Mouse (Mus musculus) right cerebral cortex, postnatal 36 days (tissue): Measurements from ENCODE around the gene Igdcc3.
"Not testable (repeated sequence)": the region's sequence is repeated elsewhere in the genome, so short reads cannot be mapped to it uniquely, and the experiment has no call there.

ENCODE experiments used
- DNase-seq, 2 experiments: peaks; one replicate each; pipeline ENCODE4 v3.0.0; 2022; ENCODE audit warnings: low spot score in 2 of 2, mixed read lengths in 1 of 2

Igdcc3 gene

DNA sequence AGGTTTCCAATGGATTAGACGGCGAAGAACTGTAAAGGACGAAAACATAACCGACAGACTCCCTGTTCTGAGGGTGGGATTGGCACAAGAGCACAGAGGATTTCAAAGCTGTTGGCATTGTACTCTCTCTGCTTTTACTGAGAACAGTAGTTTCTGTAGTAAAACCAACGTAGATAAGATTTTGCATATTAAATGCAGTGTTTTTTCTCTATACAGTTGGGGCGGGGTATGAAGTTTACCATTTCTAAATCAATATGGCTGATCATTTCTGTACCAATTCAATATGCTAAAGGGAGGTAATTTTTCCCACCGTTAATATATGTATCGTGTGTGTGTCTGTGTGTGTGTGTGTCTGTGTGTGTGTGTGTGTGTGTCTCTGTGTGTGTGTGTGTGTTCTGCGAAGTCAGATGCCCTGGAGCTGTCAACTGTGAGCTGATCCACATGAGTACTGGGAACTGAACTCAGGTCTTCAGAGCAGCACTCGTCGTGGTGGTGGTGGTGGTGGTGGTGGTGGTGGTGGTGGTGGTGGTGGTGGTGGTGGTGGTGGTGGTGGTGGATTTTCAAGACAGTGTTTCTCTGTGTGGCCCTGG lies 61.3 kb downstream of the Igdcc3 start:
- DNase-seq = no peak

DNA sequence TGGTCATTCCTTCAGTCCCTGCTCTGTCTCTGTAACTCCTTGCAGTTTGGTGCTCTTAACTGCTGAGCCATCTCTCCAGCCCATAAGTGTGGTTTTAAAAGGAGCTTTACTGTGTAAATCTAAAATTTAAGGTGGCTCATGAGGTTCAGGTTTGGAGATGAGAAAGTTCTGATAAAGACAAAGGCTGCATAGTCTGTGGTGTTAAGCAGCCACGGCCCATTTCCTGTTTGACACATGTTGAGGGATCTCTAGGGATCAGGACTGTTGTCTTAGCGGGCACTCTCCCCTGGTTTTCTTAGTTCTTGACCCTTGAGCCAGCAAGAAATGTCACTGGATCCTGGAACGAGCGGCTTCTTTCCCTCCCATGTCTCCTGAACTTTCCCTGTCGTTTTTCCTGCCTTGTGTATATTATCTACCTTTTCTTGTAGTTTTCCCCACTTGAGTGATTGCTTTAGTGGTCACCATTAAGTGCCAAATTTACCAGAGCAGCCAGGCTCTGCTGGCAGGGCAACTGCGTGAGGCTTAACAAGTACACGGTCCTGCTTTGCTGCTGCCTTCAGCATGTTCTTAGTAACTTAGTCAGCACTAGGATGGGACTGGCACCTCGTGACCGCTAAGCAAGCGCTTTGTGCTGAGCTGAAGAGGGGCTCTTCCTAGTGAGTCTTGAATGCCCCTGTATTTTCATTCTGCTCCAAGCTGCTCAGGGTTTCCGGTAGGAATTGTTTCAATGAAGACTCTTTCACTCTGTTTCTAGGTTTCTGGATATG lies 64.2 kb downstream of the Igdcc3 start:
- DNase-seq = no peak

DNA sequence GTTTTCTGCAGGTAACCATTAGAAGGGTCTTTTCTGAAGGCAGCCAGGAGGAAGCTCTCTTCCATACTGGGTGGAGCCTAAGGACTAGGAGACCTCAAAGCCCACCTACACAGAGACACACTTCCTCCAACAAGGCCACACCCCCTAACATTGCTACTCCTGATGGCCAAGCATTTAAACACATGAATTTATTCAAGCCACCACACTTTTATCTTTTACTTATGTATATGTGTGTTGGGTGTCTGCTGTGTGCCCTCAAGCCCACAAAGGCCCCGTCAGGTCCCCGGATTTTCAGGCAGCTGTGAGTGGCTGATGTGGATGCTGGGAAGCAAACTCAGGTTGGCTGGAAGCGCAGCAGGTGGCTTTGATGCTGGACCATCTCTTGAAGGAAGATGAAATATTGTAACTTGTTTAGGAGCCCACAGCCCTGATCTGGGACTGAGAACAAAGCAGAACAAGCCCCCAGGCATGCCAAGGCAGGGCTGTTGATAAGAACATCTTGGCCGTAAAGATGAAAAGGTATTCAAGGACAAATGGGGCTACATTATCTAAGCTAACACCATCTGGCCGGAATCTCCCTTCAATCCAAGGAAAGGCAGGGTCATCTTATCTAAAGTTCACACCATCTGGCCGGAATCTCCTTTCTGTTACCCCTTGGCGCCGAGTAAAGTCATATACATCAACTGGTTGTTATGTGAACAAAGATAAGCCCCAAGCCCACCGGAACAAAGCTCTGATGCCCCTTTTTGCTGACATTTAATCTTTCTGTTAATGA lies 66.2 kb downstream of the Igdcc3 start:
- not testable (repeated sequence) for DNase-seq

DNA sequence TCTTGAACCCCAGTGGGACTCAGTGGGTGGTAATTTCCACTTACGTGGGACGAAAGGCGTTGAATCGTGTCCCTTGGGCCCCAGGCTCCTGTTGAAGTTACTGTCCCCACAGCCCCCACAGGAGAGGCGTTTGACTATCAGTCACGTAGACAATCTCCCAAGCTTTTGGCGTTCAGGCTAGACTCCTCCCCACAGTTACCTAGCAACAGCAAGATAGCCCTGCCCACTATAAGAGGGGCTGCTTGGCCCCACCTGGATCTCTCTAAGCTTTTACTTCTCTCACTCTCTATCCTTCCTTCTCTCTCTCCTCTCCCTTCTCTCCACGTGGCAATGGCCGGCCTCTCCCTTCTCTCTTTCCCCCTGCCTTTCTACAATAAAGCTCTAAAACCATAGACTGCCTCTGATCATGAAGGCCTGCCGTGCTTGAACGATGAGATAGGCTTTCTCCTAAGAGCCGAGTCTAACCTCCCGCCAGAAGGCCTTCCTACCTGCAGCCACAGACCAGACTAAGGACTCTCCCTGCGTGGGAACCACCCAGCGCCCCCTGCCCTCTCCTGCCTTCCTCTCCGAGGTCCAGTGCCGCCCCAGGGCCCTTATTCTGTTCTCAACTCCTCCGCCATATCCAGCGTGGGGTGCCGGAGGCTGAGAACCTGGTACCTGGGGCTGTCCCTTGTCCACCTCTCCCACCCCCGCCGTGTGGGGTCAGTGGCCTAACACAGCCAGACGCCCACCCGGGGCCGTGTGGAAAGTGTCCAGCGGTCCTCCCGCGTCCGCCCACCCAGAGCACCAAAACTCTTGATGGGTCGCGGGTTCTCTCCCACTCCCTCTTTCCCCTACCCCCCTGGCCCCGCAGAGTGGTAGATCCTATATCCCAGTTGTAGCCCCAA lies 67.5 kb downstream of the Igdcc3 start:
- DNase-seq = no peak

DNA sequence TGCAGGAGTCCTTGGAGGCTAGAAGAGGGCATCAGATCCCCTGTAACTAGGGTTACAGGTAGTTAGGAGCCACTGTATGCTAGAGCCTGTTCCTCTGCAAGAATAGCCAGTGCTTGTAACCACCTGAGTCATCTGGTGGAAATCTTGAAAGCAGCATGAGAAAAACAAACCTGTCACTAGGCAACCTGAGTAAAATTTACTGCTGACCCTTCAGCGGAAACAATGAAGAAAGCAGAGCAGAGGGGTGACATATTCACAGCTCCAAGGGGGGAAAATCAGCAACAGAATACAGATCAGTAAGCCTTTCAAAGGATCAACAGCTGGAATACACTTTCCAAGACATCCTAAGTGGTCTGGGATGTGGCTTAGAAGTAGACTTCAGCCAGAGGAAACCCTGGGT lies 70.6 kb downstream of the Igdcc3 start:
- DNase-seq = no peak

DNA sequence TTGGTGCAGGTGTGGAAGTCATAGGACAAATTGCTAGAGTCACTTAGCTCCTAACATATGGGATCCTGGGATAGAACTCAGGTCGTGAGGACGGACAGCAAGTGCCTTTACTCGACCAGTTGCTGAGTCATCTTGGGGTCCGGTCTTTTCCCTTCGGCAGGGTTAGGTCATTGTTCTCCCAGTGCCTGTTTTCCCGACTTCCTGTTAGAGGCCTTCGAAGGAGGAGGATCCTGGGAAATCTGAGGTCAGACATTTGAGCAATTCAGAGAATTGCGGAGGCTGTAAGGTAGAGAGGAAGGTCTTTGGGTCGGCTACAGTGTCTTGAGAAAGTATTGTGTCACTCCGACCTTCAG lies 73.4 kb downstream of the Igdcc3 start:
- DNase-seq = no peak

DNA sequence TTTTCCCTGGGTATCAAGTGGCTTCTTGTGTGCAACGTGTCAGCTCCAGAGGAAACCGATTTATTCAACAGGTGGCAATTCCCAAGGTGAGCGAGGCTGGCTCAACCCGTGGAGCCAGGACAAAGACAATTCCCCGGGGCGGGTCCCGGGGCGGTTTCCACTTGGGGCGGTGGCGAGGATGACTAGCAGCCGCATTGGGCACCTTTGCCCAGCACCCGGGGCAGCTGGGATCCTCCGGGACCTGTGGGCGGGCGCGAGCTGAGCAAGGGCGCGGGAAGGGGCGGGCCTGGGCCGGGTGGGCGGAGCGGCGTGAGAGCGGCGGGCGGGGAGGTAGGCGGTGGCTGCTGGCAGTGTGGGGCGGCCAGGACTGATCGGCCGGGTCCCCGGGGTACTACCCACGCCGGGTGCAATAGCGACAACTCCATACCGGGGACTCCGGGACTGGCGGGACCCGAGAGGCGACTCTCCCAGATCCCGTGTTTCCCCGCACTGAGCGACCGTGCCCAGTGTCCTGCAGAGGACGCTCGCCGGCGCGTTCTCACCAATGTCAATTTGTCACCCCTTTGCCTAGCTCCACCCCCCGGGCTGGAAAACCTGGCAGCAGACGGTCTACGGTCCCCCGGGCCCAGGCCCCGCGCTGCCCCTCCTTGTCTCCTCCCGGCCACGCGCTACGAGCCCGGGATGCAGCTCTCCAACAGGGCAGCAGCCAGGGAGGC lies 73.9 kb downstream of the Igdcc3 start:
- peak; percentile 66 to 67 for DNase-seq

DNA sequence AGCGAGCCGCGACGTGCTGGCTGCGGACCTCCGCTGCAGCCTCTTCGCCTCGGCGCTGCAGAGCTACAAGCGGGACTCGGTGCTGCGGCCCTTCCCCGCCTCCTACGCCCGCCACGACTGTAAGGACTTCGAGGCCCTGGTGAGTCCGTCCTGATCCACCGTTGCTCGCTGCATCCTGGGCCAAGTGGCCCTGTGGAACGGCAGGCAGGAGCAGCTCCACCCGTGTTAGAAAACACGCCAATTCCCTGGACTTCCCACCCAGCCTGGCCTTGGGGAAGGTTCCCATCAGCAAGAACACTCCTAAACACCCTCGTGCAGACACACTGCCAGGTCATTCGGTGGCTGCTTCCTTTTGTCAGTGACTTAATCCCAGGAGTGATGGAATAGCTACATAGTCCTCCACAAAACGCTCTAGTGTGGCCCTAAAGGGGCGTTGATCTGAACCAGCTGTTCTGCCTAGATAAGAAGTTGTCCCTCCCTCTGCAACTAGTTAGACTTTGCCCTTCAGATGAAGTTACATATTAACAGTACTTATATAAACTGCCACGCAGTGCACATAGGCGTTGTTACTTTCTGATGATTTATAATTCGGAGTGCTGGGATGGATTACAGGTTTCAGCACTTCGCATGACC lies 74.6 kb downstream of the Igdcc3 start:
- DNase-seq = peak in 1 of 2 experiments; percentile 41

DNA sequence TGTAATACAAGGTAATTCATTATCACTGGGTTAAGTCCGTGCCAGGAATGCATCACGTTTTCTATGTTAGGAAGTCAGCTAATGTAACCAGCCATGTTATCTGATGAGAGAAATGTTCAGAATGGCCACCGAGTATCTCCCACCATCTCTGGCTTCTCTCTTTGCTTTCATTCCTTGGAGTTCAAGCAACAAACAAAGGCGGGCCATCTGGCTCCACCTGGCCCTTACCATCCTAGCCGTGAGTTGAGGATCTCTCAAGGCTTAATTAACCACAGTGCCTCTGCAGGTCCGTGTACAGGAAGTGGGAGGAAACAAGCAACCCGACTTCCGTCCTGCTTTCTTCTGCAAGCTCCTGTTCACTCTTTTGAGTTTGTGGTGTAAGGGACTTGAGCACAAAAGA lies 76.0 kb downstream of the Igdcc3 start:
- no peak for DNase-seq

DNA sequence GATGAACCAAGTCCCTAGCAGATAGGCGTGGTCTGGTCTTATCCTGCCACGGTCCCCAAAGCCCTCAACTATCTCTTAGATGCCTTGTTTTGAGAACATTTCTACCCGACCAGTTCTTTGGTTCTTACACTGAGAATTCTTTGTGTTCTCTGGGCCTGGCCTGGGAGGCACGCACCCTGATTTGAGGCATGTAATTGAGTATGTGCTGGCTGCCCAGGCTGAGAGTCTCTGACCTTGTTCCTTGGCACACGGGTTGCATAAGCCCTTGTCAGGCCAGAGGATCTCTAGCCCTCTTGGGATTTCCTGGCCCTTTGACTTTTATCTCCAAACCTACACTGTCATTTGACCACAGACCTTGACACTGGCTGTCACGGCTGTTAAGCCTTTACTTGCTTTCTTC lies 76.7 kb downstream of the Igdcc3 start:
- no peak for DNase-seq

DNA sequence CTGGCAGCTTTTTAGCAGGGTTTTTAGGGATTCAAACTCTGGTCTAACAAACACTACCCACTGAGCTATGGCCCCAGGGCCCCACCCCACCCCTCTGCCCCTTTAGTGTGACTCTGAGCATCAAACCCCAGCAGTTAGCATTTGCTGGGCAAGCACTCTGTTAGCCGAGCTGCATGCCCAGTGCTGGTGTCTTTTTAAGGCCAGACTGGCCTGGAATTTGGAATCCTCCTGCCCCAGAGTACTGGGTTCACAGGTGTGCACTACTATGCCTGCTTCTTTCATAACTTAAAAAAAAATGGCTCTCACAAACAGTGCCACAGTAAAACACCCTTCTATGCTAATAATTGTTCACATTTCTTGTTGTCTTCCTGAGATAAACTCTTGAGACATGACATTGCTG lies 77.9 kb downstream of the Igdcc3 start:
- DNase-seq = no peak

DNA sequence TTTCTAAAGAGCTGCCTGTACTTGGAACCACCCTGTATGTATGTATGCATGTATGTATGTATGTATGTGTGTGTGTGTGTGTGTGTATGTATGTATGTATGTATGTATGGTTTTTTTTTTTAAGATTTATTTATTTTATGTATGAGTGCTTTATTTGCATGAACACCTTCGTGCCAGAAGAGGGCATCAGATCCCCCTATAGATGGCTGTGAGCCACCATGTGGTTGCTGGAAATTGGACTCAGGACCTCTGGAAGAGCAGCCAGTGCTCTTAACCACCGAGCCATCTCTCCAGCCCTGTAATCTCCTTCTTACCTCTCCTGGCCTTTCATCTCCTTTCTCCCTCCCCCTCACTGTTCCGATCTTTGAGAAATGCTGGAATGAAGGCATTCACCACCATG lies 79.4 kb downstream of the Igdcc3 start:
- not testable (repeated sequence) for DNase-seq

DNA sequence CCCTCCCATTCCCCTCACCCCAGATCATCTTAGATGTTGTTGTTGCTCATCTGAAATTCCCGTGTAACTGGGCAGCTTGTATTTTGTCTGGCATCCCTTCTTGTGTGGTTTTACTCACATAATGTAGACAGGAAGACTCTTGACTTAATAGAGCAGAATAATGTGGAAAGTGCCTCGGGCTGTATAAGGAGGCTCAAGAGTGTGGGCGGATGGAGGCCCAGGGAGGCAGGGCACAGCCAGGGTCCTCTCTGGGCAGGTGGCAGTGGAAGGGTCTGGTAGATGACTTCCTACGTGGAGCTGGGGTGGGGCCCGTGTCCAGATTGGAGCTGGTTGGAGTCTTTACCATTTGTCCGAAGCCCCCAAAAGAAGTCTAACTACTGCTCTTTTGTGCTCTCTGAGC lies 82.9 kb downstream of the Igdcc3 start:
- no peak for DNase-seq

DNA sequence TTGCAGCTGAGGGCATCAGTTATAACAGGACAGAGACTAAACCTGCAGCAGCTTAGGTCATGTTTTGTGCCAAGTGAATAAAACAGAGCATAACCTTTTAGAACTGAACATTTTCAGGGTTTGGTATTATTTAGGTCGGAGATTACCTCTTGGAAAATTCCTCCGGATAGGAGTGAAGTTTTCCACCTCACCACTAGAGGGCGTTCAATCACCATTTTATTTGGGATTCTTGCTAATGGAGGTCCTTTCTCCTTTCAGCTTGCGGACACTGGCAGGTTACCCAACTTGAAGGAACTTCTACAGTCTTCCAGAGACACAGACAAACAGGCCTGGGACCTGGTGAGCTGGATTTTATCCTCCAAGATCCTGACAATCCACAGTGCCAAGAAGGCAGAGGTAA lies 84.8 kb downstream of the Igdcc3 start:
- no peak for DNase-seq

DNA sequence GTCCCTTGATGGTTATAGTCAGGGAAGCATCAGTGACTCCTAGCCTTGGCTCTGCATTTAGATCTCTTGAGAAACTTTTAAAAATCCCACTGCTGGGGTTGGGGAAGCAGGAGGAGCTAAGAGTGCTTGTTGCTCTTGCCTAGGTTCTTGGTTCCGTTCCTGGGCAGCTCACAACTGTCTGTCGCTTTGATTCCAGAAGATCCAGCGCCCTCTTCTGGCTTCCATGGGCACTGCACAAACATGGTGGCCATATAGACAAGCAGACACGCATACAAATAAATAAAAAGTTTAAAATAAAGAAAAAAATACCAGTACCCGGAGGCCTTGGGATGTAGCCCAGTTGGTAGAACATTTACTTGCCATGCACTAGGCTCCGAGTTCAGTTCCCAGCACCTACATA lies 89.3 kb downstream of the Igdcc3 start:
- DNase-seq = no peak

DNA sequence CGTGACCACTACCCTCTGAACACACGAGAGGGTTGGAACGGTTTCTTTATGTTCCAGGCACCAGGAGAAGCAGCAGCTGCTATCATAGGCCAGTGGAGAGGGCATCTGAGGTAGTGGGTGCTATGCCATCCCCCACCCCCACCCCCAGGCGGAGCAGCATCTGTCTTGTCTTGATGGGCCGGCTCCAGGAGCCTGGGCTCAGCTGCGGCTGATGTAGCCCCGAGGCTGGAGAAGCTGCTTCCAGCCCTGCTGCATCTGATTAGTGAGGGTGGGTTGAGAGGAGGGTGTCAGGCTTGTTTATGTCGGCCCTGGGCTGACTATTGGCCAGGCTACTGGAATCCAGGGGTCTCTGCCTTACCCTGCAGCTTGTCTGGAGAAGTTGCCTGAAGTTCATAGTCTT lies 90.3 kb downstream of the Igdcc3 start:
- no peak for DNase-seq

DNA sequence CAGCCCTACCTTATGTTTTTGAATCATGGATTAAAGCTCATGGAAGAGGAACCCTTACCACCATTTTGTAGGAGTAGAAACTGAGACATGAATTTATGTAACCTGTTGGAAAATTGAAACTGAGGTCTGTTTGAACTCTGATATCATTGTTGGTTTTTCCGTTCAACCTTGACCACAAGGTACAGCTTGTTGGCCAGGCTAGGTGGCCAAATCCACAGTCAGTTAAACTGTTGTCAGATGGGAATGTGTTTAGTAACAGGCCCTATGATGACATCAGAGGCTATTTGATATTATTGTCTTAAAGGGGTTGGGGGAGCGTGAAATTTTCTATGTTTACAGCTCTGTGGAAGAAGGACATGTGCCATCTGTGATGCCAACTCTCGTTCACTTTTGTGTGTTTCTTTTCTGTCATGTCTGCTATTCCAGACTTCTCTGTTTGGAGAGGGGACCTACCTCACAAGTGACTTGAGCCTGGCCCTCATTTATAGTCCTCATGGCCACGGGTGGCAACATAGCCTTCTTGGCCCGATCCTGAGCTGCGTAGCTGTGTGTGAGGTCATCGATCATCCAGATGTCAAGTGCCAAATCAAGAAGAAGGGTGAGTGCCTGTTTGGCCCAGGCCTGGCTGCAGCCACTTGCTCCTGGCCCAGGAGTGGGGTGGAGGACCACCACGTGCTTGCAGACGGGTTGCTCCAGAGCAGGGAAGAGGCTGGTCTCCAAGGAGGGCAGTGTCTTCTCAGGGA lies 92.4 kb downstream of the Igdcc3 start:
- DNase-seq = no peak

DNA sequence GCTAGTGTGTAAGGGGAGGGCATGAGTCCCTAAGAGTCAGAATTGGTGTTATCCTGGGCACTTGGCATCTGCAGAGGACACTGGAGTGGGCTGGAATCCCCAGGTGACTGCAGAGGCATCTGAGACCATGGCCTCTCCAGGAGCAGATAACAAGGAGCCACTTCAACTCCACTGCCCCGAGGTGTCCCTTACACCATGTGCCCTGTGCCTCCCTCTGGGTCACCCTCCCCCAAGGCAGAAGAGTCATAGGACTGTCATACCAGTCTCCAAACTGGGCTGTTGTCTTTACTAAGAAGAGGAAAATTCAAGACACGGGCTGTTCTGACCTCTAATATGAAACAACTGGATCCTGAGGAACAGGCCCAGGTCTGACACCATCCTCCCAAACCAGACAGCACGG lies 93.7 kb downstream of the Igdcc3 start:
- no peak for DNase-seq
